Mouse (Mus musculus) kidney, postnatal 4 days (tissue): ENCODE measurements around the gene Lin54.

Experiments
- DNase-seq, 2 experiments: peaks; one replicate each; pipeline ENCODE4 v3.0.0; 2021; ENCODE audit warnings: mixed read lengths in 2 of 2

Gene Lin54

GRCm38 (mm10) chr5:100415761-100416590 is 84.5 kb downstream of the Lin54 start, which contains the start of gene Sec31a:
Sec31a (minus strand) TSS chr5:100416234.
- DNase-seq = peak; percentile 98 to 99

GRCm38 (mm10) chr5:100414474-100415196 is 85.8 kb downstream of the Lin54 start:
- no peak for DNase-seq

- no peak for DNase-seq
Observed at GRCm38 (mm10) chr5:100412886-100413285, 87.6 kb downstream of the Lin54 start.

- no peak for DNase-seq
Observed at GRCm38 (mm10) chr5:100410281-100410680, 90.2 kb downstream of the Lin54 start.

GRCm38 (mm10) chr5:100408485-100408884 is 92.0 kb downstream of the Lin54 start:
- DNase-seq = no peak

- no peak for DNase-seq
Observed at GRCm38 (mm10) chr5:100396753-100397152, 103.7 kb downstream of the Lin54 start.

- no peak for DNase-seq
Observed at GRCm38 (mm10) chr5:100393681-100394080, 106.8 kb downstream of the Lin54 start.

GRCm38 (mm10) chr5:100392436-100392955 is 107.9 kb downstream of the Lin54 start:
- no peak for DNase-seq
